Mouse (Mus musculus): ENCODE results near the gene Agtr1a. TPM values are rescaled to one million over a fixed set of nuclear protein-coding genes. Genes with fewer than 3 reads are reported as not detected.

Gene Agtr1a
- polyA plus RNA-seq, 1 experiment = not detected

GRCm38 (mm10) chr13:30359886-30360285, 23.6 kb downstream of the Agtr1a start:
- TF ChIP-seq GATA1 (IDR thresholded peaks at IDR 0.05; ENCODE audit: borderline replicate concordance, low read length) (no peak), FLI1 (IDR thresholded peaks at IDR 0.05; ENCODE audit: low read length) (no peak)
- no peaks in the 10 kb centered on the region for H3K36me3 ChIP-seq (replicated peaks; ENCODE audit: low read length)
- no peaks in the 10 kb centered on the region; the same call in 1 of the 2 replicates for H3K9me3 ChIP-seq

DNA sequence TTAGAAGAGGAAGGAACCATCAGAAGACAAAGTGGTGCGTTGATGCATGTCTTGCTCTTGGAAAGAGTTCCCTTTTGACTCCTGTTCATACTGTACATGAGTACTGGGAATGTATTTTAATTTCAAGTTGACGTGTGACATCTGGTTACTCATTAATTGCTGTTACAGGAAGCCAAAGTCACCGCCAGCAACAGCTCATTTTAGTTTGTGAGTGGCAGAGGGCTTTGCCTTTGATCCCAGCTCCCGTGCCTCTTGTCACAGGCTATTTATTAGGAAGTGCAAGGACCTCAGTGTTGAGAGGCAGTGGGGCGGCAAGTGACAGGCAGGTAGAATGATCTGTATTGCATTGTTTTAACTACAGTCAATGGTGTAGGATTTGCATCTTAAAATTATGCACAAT, 24.8 kb downstream of the Agtr1a start:
- Histone ChIP-seq H3K27me3 (replicated peaks) (no peaks in the 10 kb centered on the region), H3K4me1 (no peaks in the 10 kb centered on the region), H3K9me3 (no peaks in the 10 kb centered on the region; the same call in 1 of the 2 replicates), H3K36me3 (replicated peaks; ENCODE audit: low read length) (no peaks in the 10 kb centered on the region), H3K4me3 (replicated peaks) (no peak overlapping the region)
- TF ChIP-seq GATA1 (IDR thresholded peaks at IDR 0.05; ENCODE audit: borderline replicate concordance, low read length) (no peak), FLI1 (IDR thresholded peaks at IDR 0.05; ENCODE audit: low read length) (no peak)

More at GRCm38 (mm10) chr13:30359886-30360285, 23.6 kb downstream of the Agtr1a start:
- Histone ChIP-seq H3K4me3 (replicated peaks) (no peak overlapping the region), H3K4me1 (no peaks in the 10 kb centered on the region), H3K27me3 (replicated peaks) (no peaks in the 10 kb centered on the region)

DNA sequence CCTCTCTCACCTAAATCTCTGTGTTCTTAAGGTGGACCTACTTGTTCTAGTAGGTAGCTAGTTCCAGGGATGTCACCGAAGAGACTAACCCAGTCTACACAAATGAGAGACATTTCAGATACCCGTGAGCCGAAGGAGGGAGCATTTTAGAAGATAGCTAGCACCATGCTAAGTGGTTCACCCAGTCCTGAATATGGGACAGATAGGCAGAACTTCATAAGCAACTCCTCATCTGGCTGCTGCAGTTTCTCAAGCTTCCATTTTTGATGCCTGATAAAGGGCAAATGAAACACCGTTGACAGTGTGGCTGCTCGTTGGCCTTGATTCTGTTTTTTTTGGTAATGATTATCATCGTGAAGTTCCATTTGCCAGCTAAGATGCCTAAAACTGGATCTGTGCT, 25.8 kb downstream of the Agtr1a start:
- Histone ChIP-seq H3K9me3 (no peaks in the 10 kb centered on the region; the same call in 1 of the 2 replicates), H3K36me3 (replicated peaks; ENCODE audit: low read length) (no peaks in the 10 kb centered on the region), H3K27me3 (replicated peaks) (no peaks in the 10 kb centered on the region), H3K4me1 (no peaks in the 10 kb centered on the region), H3K4me3 (replicated peaks) (no peak overlapping the region)
- TF ChIP-seq GATA1 (IDR thresholded peaks at IDR 0.05; ENCODE audit: borderline replicate concordance, low read length) = no peak
- TF ChIP-seq FLI1 (IDR thresholded peaks at IDR 0.05; ENCODE audit: low read length) = no peak

GRCm38 (mm10) chr13:30364097-30364625, 27.9 kb downstream of the Agtr1a start:
- no peaks in the 10 kb centered on the region for H3K27me3 ChIP-seq (replicated peaks)
- peaks cover 3% of the 10 kb centered on the region; the same call in 1 of the 2 replicates for H3K9me3 ChIP-seq
- no peaks in the 10 kb centered on the region for H3K4me1 ChIP-seq
- H3K4me3 ChIP-seq (replicated peaks) = no peak overlapping the region
- TF ChIP-seq FLI1 (IDR thresholded peaks at IDR 0.05; ENCODE audit: low read length) (no peak), GATA1 (IDR thresholded peaks at IDR 0.05; ENCODE audit: borderline replicate concordance, low read length) (no peak)
- H3K36me3 ChIP-seq (replicated peaks; ENCODE audit: low read length) = no peaks in the 10 kb centered on the region

DNA sequence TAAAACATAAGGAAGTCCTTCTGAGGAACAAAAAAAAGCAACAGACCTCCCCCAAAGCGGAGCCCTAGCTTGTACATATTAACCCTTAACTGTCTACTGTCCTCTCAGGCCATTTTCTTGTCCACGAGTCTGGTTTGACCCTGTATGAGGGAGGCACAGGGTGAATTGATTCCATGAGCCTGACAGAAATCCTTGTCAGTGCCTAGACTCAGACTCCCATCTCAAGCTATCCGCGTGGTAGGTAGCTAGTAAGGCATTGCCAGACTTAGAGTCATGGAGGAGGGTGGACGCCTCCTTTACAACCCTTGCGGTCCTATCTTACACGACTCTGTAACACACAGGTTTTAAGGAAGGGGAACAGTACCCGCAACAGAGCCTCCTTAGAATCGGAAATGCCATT, 28.5 kb downstream of the Agtr1a start:
- Histone ChIP-seq H3K4me1 (no peaks in the 10 kb centered on the region), H3K36me3 (replicated peaks; ENCODE audit: low read length) (no peaks in the 10 kb centered on the region), H3K4me3 (replicated peaks) (no peak overlapping the region), H3K9me3 (peaks cover 3% of the 10 kb centered on the region; the same call in 1 of the 2 replicates), H3K27me3 (replicated peaks) (no peaks in the 10 kb centered on the region)
- TF ChIP-seq FLI1 (IDR thresholded peaks at IDR 0.05; ENCODE audit: low read length) = no peak
- no peak for TF ChIP-seq GATA1 (IDR thresholded peaks at IDR 0.05; ENCODE audit: borderline replicate concordance, low read length)

- TF ChIP-seq FLI1 (IDR thresholded peaks at IDR 0.05; ENCODE audit: low read length) (no peak), GATA1 (IDR thresholded peaks at IDR 0.05; ENCODE audit: borderline replicate concordance, low read length) (no peak)
Measured at GRCm38 (mm10) chr13:30365378-30365777, 29.1 kb downstream of the Agtr1a start.

DNA sequence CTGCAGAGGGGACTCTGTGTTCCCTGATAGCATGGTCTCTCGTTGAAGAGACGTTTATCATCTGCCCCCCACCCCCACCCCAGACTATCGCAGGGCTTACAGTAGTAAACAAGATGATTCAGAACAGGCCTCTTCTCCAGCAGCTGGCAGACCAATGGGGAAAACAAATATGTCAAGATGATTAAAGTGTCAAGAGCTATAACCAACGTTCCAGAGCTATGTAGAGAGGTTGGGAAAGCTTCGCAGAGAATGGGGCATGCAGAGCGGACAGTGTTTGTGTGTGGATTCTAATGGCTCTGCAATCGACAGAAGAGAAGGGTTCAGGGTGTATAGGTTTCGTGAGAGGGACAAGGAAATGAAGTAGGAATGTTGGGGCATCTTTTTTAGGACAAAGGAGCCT, 31.9 kb downstream of the Agtr1a start:
- peaks cover 3% of the 10 kb centered on the region; the same call in 1 of the 2 replicates for H3K9me3 ChIP-seq
- no peak for TF ChIP-seq FLI1 (IDR thresholded peaks at IDR 0.05; ENCODE audit: low read length)
- TF ChIP-seq GATA1 (IDR thresholded peaks at IDR 0.05; ENCODE audit: borderline replicate concordance, low read length) = no peak
- H3K4me3 ChIP-seq (replicated peaks) = no peak overlapping the region
- H3K4me1 ChIP-seq = no peaks in the 10 kb centered on the region
- H3K36me3 ChIP-seq (replicated peaks; ENCODE audit: low read length) = no peaks in the 10 kb centered on the region
- no peaks in the 10 kb centered on the region for H3K27me3 ChIP-seq (replicated peaks)

More at GRCm38 (mm10) chr13:30365378-30365777, 29.1 kb downstream of the Agtr1a start:
- no peaks in the 10 kb centered on the region for H3K27me3 ChIP-seq (replicated peaks)
- H3K4me3 ChIP-seq (replicated peaks) = no peak overlapping the region
- peaks cover 3% of the 10 kb centered on the region; the same call in 1 of the 2 replicates for H3K9me3 ChIP-seq
- no peaks in the 10 kb centered on the region for H3K36me3 ChIP-seq (replicated peaks; ENCODE audit: low read length)
- no peaks in the 10 kb centered on the region for H3K4me1 ChIP-seq

GRCm38 (mm10) chr13:30368746-30369145, 32.5 kb downstream of the Agtr1a start:
- H3K27me3 ChIP-seq (replicated peaks) = no peaks in the 10 kb centered on the region
- peaks cover 3% of the 10 kb centered on the region; the same call in 1 of the 2 replicates for H3K9me3 ChIP-seq
- H3K4me1 ChIP-seq = no peaks in the 10 kb centered on the region
- no peak for TF ChIP-seq GATA1 (IDR thresholded peaks at IDR 0.05; ENCODE audit: borderline replicate concordance, low read length)
- no peak for TF ChIP-seq FLI1 (IDR thresholded peaks at IDR 0.05; ENCODE audit: low read length)
- no peaks in the 10 kb centered on the region for H3K36me3 ChIP-seq (replicated peaks; ENCODE audit: low read length)
- no peak overlapping the region for H3K4me3 ChIP-seq (replicated peaks)

GRCm38 (mm10) chr13:30378868-30379267, 42.6 kb downstream of the Agtr1a start:
- TF ChIP-seq FLI1 (IDR thresholded peaks at IDR 0.05; ENCODE audit: low read length) = no peak
- no peak for TF ChIP-seq GATA1 (IDR thresholded peaks at IDR 0.05; ENCODE audit: borderline replicate concordance, low read length)
- peaks cover 10% of the 10 kb centered on the region for H3K9me3 ChIP-seq
- no peaks in the 10 kb centered on the region for H3K36me3 ChIP-seq (replicated peaks; ENCODE audit: low read length)
- H3K4me1 ChIP-seq = no peaks in the 10 kb centered on the region
- no peaks in the 10 kb centered on the region for H3K27me3 ChIP-seq (replicated peaks)
- H3K4me3 ChIP-seq (replicated peaks) = no peak overlapping the region

DNA sequence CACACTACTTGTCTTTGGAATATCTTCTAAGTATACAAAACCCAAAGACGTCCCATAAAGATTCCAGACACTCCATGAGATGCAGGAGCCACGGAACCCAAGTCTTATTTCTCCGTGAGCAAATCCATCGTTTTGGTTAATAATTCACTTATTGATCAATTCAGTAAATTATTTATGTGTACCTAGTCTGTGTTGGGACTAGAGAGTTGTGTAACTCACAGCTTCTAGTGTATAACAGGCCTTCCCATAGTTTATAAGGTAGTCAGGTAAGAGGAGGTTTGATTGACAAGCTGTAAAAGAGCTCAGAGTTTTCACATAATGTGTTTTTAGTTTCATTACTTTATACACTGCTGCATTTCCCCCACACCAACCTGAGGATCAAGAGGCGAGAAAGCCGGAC, 48.9 kb downstream of the Agtr1a start:
- no peak overlapping the region for H3K4me3 ChIP-seq (replicated peaks)
- peaks cover 8% of the 10 kb centered on the region for H3K9me3 ChIP-seq
- TF ChIP-seq GATA1 (IDR thresholded peaks at IDR 0.05; ENCODE audit: borderline replicate concordance, low read length) (no peak), FLI1 (IDR thresholded peaks at IDR 0.05; ENCODE audit: low read length) (no peak)
- H3K4me1 ChIP-seq = no peaks in the 10 kb centered on the region
- H3K27me3 ChIP-seq (replicated peaks) = no peaks in the 10 kb centered on the region
- H3K36me3 ChIP-seq (replicated peaks; ENCODE audit: low read length) = no peaks in the 10 kb centered on the region
